Mouse (Mus musculus) CH12.LX (cell line): ENCODE measurements around the gene Wnt6. TPM values are rescaled to one million over a fixed set of nuclear protein-coding genes. Genes with fewer than 3 reads are reported as not detected.

Source experiments
- polyA plus RNA-seq: library from polyadenylated mRNA; unstranded; fragments of >175 nt; gene quantifications from 2 replicates; pipeline ENCODE4 v1.2.1, GENCODE M21; 2012; ENCODE audit warnings: low read depth; ENCODE audit not compliant: insufficient read length
- total RNA-seq, 2 experiments: library from RNA; depleted of rRNA; stranded (reverse); fragments of 300-350 nt in 1 of 2; fragments of >200 nt in 1 of 2; gene quantifications; 2 replicates each; pipeline ENCODE4 v1.2.3; 2012 to 2014

Gene Wnt6
- total and polyA plus RNA-seq, 3 experiments: 0.67 to 3.4 (median 1.7) TPM

Other genes starting within 250 kb of the Wnt6 start
- gene Plcd4, start 229.0 kb upstream of the Wnt6 start, total RNA-seq (2012; rRNA removed): 0.21 and 0.25 TPM in 2 replicates
- gene Plcd4, start 229.0 kb upstream of the Wnt6 start, total RNA-seq (2014; rRNA removed): not detected in 2 replicates
- 0.97 and 1.1 TPM in 2 replicates for gene Plcd4, start 229.0 kb upstream of the Wnt6 start, polyA plus RNA-seq
- gene Usp37, start 227.6 kb upstream of the Wnt6 start, total RNA-seq (2012; rRNA removed): 24.0 and 24.5 TPM in 2 replicates
- 24.1 and 24.6 TPM in 2 replicates for gene Usp37, start 227.6 kb upstream of the Wnt6 start, total RNA-seq (2014; rRNA removed)
- gene Usp37, start 227.6 kb upstream of the Wnt6 start, polyA plus RNA-seq: 12.9 and 13.8 TPM in 2 replicates
- gene Zfp142, start 183.6 kb upstream of the Wnt6 start, total RNA-seq (2012; rRNA removed): 6.0 and 7.8 TPM in 2 replicates
- gene Zfp142, start 183.6 kb upstream of the Wnt6 start, total RNA-seq (2014; rRNA removed): 2.5 and 2.8 TPM in 2 replicates
- 14.1 and 15.1 TPM in 2 replicates for gene Zfp142, start 183.6 kb upstream of the Wnt6 start, polyA plus RNA-seq
- 24.5 and 27.1 TPM in 2 replicates for gene Bcs1l, start 183.6 kb upstream of the Wnt6 start, total RNA-seq (2012; rRNA removed)
- 16.7 and 18.6 TPM in 2 replicates for gene Bcs1l, start 183.6 kb upstream of the Wnt6 start, total RNA-seq (2014; rRNA removed)
- 27.8 and 29.1 TPM in 2 replicates for gene Bcs1l, start 183.6 kb upstream of the Wnt6 start, polyA plus RNA-seq
- 32.1 and 32.9 TPM in 2 replicates for gene Rnf25, start 170.5 kb upstream of the Wnt6 start, total RNA-seq (2012; rRNA removed)
- 48.2 and 50.3 TPM in 2 replicates for gene Rnf25, start 170.5 kb upstream of the Wnt6 start, total RNA-seq (2014; rRNA removed)
- 43.4 and 47.8 TPM in 2 replicates for gene Rnf25, start 170.5 kb upstream of the Wnt6 start, polyA plus RNA-seq
- gene Stk36, start 170.4 kb upstream of the Wnt6 start, total RNA-seq (2012; rRNA removed): 0.81 and 1.1 TPM in 2 replicates
- gene Stk36, start 170.4 kb upstream of the Wnt6 start, total RNA-seq (2014; rRNA removed): 0.40 and 0.46 TPM in 2 replicates
- 1.8 and 2.4 TPM in 2 replicates for gene Stk36, start 170.4 kb upstream of the Wnt6 start, polyA plus RNA-seq
- 21.8 and 29.3 TPM in 2 replicates for gene Ttll4, start 110.1 kb upstream of the Wnt6 start, total RNA-seq (2012; rRNA removed)
- gene Ttll4, start 110.1 kb upstream of the Wnt6 start, total RNA-seq (2014; rRNA removed): 23.6 and 24.9 TPM in 2 replicates
- gene Ttll4, start 110.1 kb upstream of the Wnt6 start, polyA plus RNA-seq: 72.0 and 85.8 TPM in 2 replicates
- gene Cyp27a1, start 58.3 kb upstream of the Wnt6 start, total RNA-seq (2012; rRNA removed): not detected in 2 replicates
- gene Cyp27a1, start 58.3 kb upstream of the Wnt6 start, total RNA-seq (2014; rRNA removed): not detected in 2 replicates
- gene Cyp27a1, start 58.3 kb upstream of the Wnt6 start, polyA plus RNA-seq: not detected in 2 replicates
- gene Prkag3, start 22.7 kb upstream of the Wnt6 start, total RNA-seq (2012; rRNA removed): 0.08 and 0.13 TPM in 2 replicates
- gene Prkag3, start 22.7 kb upstream of the Wnt6 start, total RNA-seq (2014; rRNA removed): 0.09 TPM in 1 of 2 replicates, not detected in the other
- gene Prkag3, start 22.7 kb upstream of the Wnt6 start, polyA plus RNA-seq: 0.12 TPM in 1 of 2 replicates, not detected in the other
- 126 and 184 TPM in 2 replicates for gene Wnt10a, start 19.6 kb downstream of the Wnt6 start, total RNA-seq (2012; rRNA removed)
- gene Wnt10a, start 19.6 kb downstream of the Wnt6 start, total RNA-seq (2014; rRNA removed): 142 and 155 TPM in 2 replicates
- 170 and 187 TPM in 2 replicates for gene Wnt10a, start 19.6 kb downstream of the Wnt6 start, polyA plus RNA-seq
- 0.04 TPM in 1 of 2 replicates, not detected in the other for gene Cdk5r2, start 83.0 kb downstream of the Wnt6 start, total RNA-seq (2012; rRNA removed)
- gene Cdk5r2, start 83.0 kb downstream of the Wnt6 start, total RNA-seq (2014; rRNA removed): not detected in 2 replicates
- gene Cdk5r2, start 83.0 kb downstream of the Wnt6 start, polyA plus RNA-seq: 0.23 and 0.24 TPM in 2 replicates
- gene Fev, start 113.5 kb downstream of the Wnt6 start, total RNA-seq (2012; rRNA removed): not detected in 2 replicates
- gene Fev, start 113.5 kb downstream of the Wnt6 start, total RNA-seq (2014; rRNA removed): not detected in 2 replicates
- not detected in 2 replicates for gene Fev, start 113.5 kb downstream of the Wnt6 start, polyA plus RNA-seq
- gene Cryba2, start 121.3 kb downstream of the Wnt6 start, total RNA-seq (2012; rRNA removed): 0.55 TPM in 1 of 2 replicates, not detected in the other
- gene Cryba2, start 121.3 kb downstream of the Wnt6 start, total RNA-seq (2014; rRNA removed): not detected in 2 replicates
- 0.30 and 0.78 TPM in 2 replicates for gene Cryba2, start 121.3 kb downstream of the Wnt6 start, polyA plus RNA-seq
- not detected in 2 replicates for gene Cfap65, start 163.7 kb downstream of the Wnt6 start, total RNA-seq (2012; rRNA removed)
- gene Cfap65, start 163.7 kb downstream of the Wnt6 start, total RNA-seq (2014; rRNA removed): 0.04 TPM in 1 of 2 replicates, not detected in the other
- not detected in 2 replicates for gene Cfap65, start 163.7 kb downstream of the Wnt6 start, polyA plus RNA-seq
- gene Ihh, start 179.8 kb downstream of the Wnt6 start, total RNA-seq (2012; rRNA removed): not detected in 2 replicates
- gene Ihh, start 179.8 kb downstream of the Wnt6 start, total RNA-seq (2014; rRNA removed): not detected in 2 replicates
- not detected in 2 replicates for gene Ihh, start 179.8 kb downstream of the Wnt6 start, polyA plus RNA-seq